Mouse (Mus musculus) heart, embryonic 11.5 days (tissue): ENCODE results near the gene Cfap54. TPM values are rescaled to one million over a fixed set of nuclear protein-coding genes. Genes with fewer than 3 reads are reported as not detected.

Experiments used
- ATAC-seq: fragments of 200-750 bp; cut with Nextera tagmentation; replicated peaks from 2 replicates; pipeline ENCODE4 v1.8.0; 2017; ENCODE audit warnings: moderate library complexity; ENCODE audit not compliant: insufficient number of reproducible peaks, low FRiP score, low TSS enrichment
- H3K27ac ChIP-seq: fragments of 300-500 bp; sonication (generic); 2 replicates; pipeline ENCODE4 v1.5.1; 2014; ENCODE audit warnings: mild to moderate bottlenecking, low read depth, low read length
- H3K27me3 ChIP-seq: fragments of 300-500 bp; sonication (generic); 2 replicates; pipeline ENCODE4 v1.6.1; 2014; ENCODE audit warnings: mild to moderate bottlenecking, low read length, mixed read lengths; ENCODE audit not compliant: control insufficient read depth, insufficient read depth
- H3K36me3 ChIP-seq: fragments of 300-500 bp; sonication (generic); 2 replicates; pipeline ENCODE4 v1.6.1; 2014; ENCODE audit warnings: mild to moderate bottlenecking, low read length, moderate library complexity, mixed read lengths; ENCODE audit not compliant: control insufficient read depth, insufficient read depth
- H3K4me1 ChIP-seq: fragments of 300-500 bp; sonication (generic); 2 replicates; pipeline ENCODE4 v1.6.1; 2014; ENCODE audit warnings: low read length; ENCODE audit not compliant: control insufficient read depth, insufficient read depth
- H3K4me2 ChIP-seq: fragments of 300-500 bp; sonication (generic); 2 replicates; pipeline ENCODE4 v1.6.1; 2014; ENCODE audit warnings: mild to moderate bottlenecking, moderate library complexity
- H3K4me3 ChIP-seq: fragments of 300-500 bp; sonication (generic); 2 replicates; pipeline ENCODE4 v1.5.1; 2014; ENCODE audit warnings: low read depth, low read length
- H3K9ac ChIP-seq: fragments of 300-500 bp; sonication (generic); 2 replicates; pipeline ENCODE4 v1.6.1; 2014; ENCODE audit warnings: mild to moderate bottlenecking, low read depth, low read length, moderate library complexity
- H3K9me3 ChIP-seq: fragments of 300-500 bp; sonication (generic); replicated peaks from 2 replicates; pipeline ENCODE4 v1.6.1; 2016; ENCODE audit warnings: low read length; ENCODE audit not compliant: control insufficient read depth
- WGBS: fragments of 180-500 bp; shearing (Covaris S2); extraction: QIAGEN DNeasy Blood & Tissue Kit; methylation state at CpG from one replicate; pipeline ENCODE4 v1.1.7; 2014; ENCODE audit not compliant: insufficient replicate concordance; 5-methylcytosine and 5-hydroxymethylcytosine counted together
- polyA plus RNA-seq: library from polyadenylated mRNA; unstranded; fragments of >200 nt; fragmentation: Nextera tagmentation; extraction: Ambion mirVana; gene quantifications from 2 replicates; pipeline ENCODE4 v1.2.1, GENCODE M21; 2014

Cfap54 gene
- polyA plus RNA-seq, 1 experiment from 2014 or later = 0.37 TPM

GRCm38 (mm10) chr10:92837572-92837971 is 243.8 kb downstream of the Cfap54 start:
- H3K9ac ChIP-seq = no peak overlapping the region
- no peaks in the 10 kb centered on the region for H3K27me3 ChIP-seq
- ATAC-seq = no peak
- no peaks in the 10 kb centered on the region for H3K9me3 ChIP-seq
- no peak overlapping the region for H3K4me2 ChIP-seq
- H3K27ac ChIP-seq = no peak overlapping the region
- H3K36me3 ChIP-seq = no peaks in the 10 kb centered on the region
- no peak overlapping the region for H3K4me3 ChIP-seq
- WGBS = 83% methylated on average over 5 of the region's 5 CpGs
- no peaks in the 10 kb centered on the region for H3K4me1 ChIP-seq

DNA sequence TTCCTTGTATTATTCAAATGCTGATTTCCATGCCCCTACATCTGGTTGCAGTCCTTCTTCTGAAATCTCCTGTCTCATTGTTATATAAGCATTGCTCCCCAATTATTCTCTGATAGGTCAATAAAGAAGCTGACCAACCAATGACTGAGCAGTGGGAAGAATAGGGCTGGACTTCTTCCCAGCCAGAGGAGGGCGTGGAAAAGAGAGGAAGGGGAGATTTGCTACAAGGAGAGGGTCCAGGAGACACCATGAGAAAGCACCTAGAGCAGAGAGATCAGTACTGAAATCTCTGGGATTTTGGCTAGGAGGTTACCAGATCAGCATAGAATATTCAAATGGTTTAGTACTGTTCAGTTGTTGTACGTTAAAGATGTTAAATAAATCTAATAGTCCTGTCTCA is 244.4 kb downstream of the Cfap54 start:
- 71% methylated on average over 2 of the region's 2 CpGs for WGBS
- H3K27me3 ChIP-seq = no peaks in the 10 kb centered on the region
- H3K9me3 ChIP-seq = no peaks in the 10 kb centered on the region
- no peak overlapping the region for H3K27ac ChIP-seq
- H3K4me3 ChIP-seq = no peak overlapping the region
- H3K9ac ChIP-seq = no peak overlapping the region
- no peaks in the 10 kb centered on the region for H3K4me1 ChIP-seq
- no peak overlapping the region for H3K4me2 ChIP-seq
- H3K36me3 ChIP-seq = no peaks in the 10 kb centered on the region
- ATAC-seq = no peak

DNA sequence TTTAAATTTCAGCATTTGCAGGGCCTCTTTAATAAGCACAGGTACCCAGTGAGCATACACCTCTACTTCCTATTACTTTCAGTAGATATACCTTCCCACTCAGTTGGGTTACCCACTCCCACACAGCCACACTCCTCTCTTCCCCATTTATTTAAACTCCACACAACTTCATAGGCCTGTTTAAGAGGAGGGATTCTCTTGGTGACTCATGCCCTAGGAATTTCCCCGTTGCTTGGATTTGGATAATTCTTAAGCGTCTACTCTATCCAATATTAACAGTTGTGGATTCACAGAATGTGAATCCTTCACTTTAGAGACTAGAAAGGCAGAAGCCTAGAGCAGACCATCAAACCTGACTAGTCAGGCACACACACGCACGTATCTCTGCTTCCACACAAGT is 259.9 kb downstream of the Cfap54 start:
- no peak overlapping the region for H3K4me3 ChIP-seq
- no peak overlapping the region for H3K4me2 ChIP-seq
- H3K27me3 ChIP-seq = no peaks in the 10 kb centered on the region
- H3K9me3 ChIP-seq = no peaks in the 10 kb centered on the region
- H3K4me1 ChIP-seq = no peaks in the 10 kb centered on the region
- H3K9ac ChIP-seq = no peak overlapping the region
- no peaks in the 10 kb centered on the region for H3K36me3 ChIP-seq
- H3K27ac ChIP-seq = no peak overlapping the region
- WGBS = 71% methylated on average over 4 of the region's 4 CpGs
- ATAC-seq = no peak

GRCm38 (mm10) chr10:92818190-92818589 is 263.2 kb downstream of the Cfap54 start:
- ATAC-seq = no peak
- H3K27ac ChIP-seq = no peak overlapping the region
- no peaks in the 10 kb centered on the region for H3K36me3 ChIP-seq
- H3K9me3 ChIP-seq = no peaks in the 10 kb centered on the region
- no peak overlapping the region for H3K9ac ChIP-seq
- H3K27me3 ChIP-seq = no peaks in the 10 kb centered on the region
- H3K4me2 ChIP-seq = no peak overlapping the region
- no peak overlapping the region for H3K4me3 ChIP-seq
- no peaks in the 10 kb centered on the region for H3K4me1 ChIP-seq
- WGBS = 42% methylated on average over 5 of the region's 5 CpGs

- WGBS = 71% methylated on average over 5 of the region's 5 CpGs
- H3K36me3 ChIP-seq = no peaks in the 10 kb centered on the region
- no peak for ATAC-seq
Observed at GRCm38 (mm10) chr10:92816903-92817302, 264.5 kb downstream of the Cfap54 start.

GRCm38 (mm10) chr10:92810894-92811293 is 270.5 kb downstream of the Cfap54 start:
- Histone ChIP-seq H3K27ac (no peak overlapping the region), H3K27me3 (no peaks in the 10 kb centered on the region), H3K4me2 (no peak overlapping the region), H3K9me3 (no peaks in the 10 kb centered on the region), H3K4me3 (no peak overlapping the region), H3K36me3 (no peaks in the 10 kb centered on the region), H3K9ac (no peak overlapping the region), H3K4me1 (no peaks in the 10 kb centered on the region)
- WGBS = 74% methylated on average over 9 of the region's 9 CpGs
- ATAC-seq = no peak

More at GRCm38 (mm10) chr10:92816903-92817302, 264.5 kb downstream of the Cfap54 start:
- H3K27me3 ChIP-seq = no peaks in the 10 kb centered on the region
- no peaks in the 10 kb centered on the region for H3K4me1 ChIP-seq
- H3K4me3 ChIP-seq = no peak overlapping the region
- H3K27ac ChIP-seq = no peak overlapping the region
- H3K9ac ChIP-seq = no peak overlapping the region
- no peak overlapping the region for H3K4me2 ChIP-seq
- H3K9me3 ChIP-seq = no peaks in the 10 kb centered on the region

DNA sequence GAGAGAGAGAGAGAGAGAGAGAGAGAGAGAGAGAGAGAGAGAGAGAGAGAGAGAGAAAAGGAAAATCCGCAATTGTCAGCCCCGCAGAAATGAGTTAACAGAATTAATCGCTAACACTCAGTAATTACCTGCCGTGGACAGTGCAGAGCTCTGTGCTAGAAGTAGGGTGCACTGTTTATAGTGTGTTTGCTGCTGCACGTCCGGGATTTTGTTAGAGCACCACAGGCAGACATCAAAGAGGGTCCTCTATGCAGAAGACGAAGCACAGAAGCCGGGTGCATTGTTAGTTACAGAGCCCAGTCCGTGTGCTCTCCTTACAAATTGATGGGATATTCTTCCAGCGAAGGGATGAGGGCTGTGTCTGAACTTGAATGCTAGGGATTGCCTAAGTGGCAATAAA is 289.5 kb downstream of the Cfap54 start:
- Histone ChIP-seq H3K27ac (no peak overlapping the region), H3K4me1 (no peaks in the 10 kb centered on the region), H3K4me2 (no peak overlapping the region), H3K9ac (no peak overlapping the region), H3K27me3 (no peaks in the 10 kb centered on the region), H3K36me3 (no peaks in the 10 kb centered on the region), H3K9me3 (no peaks in the 10 kb centered on the region), H3K4me3 (no peak overlapping the region)
- WGBS = 77% methylated on average over 10 of the region's 10 CpGs
- no peak for ATAC-seq

GRCm38 (mm10) chr10:92791531-92791900 is 289.9 kb downstream of the Cfap54 start:
- Histone ChIP-seq H3K9ac (no peak overlapping the region), H3K27me3 (no peaks in the 10 kb centered on the region), H3K27ac (no peak overlapping the region), H3K9me3 (no peaks in the 10 kb centered on the region), H3K36me3 (no peaks in the 10 kb centered on the region), H3K4me1 (no peaks in the 10 kb centered on the region), H3K4me3 (no peak overlapping the region), H3K4me2 (no peak overlapping the region)
- ATAC-seq = no peak
- 69% methylated on average over 9 of the region's 9 CpGs for WGBS

DNA sequence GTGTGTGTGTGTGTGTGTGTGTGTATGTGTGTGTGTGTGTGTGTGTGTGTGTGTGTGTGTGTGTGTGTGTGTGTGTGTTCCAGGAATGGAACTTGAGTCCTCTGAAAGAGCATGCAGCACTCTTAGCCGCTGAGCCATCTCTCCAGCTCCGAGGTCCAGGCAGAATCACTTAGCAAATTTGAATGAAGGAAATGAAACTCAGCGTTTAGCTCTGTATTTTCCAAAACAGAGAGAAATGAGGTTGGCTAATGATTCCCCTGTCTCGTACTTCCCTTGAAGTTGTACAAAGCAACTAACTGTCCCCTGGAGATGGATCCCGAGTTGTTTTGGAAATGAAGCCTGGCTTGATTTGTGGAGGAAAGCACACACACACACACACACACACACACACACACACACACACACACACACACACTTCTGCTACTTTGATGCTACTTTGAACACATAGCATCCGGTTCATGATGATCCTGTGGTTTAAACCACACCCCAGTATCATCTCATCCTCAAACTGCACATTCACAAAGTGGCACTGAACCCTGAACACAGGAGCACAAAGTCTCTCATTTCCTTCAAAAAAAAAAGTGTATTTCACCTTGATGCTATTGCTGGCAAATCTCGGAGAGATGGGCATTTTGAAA is 290.4 kb downstream of the Cfap54 start:
- no peak for ATAC-seq
- no peaks in the 10 kb centered on the region for H3K27me3 ChIP-seq
- no peak overlapping the region for H3K4me3 ChIP-seq
- H3K4me2 ChIP-seq = no peak overlapping the region
- H3K9ac ChIP-seq = no peak overlapping the region
- WGBS = 83% methylated on average over 7 of the region's 7 CpGs
- H3K36me3 ChIP-seq = no peaks in the 10 kb centered on the region
- no peaks in the 10 kb centered on the region for H3K9me3 ChIP-seq
- H3K27ac ChIP-seq = no peak overlapping the region
- H3K4me1 ChIP-seq = no peaks in the 10 kb centered on the region
